Mouse (Mus musculus) kidney, adult 2 months (tissue): ENCODE measurements around the gene Tmtc2. TPM values are rescaled to one million over a fixed set of nuclear protein-coding genes. Genes with fewer than 3 reads are reported as not detected.
A peak's percentile ranks its signal among the peaks of the same experiment; 100 is the strongest.

Experiments
- DNase-seq: peaks from one replicate; pipeline ENCODE4 v3.0.0; 2021
- H3K27ac ChIP-seq: fragments of 200-500 bp; 2 replicates; pipeline ENCODE4 v1.5.1; 2012; ENCODE audit warnings: low read depth, low read length, control low read depth, inconsistent platforms; ENCODE audit not compliant: insufficient read depth
- H3K27me3 ChIP-seq: fragments of 200-500 bp; replicated peaks from 2 replicates; pipeline ENCODE4 v1.6.1; 2012; ENCODE audit warnings: mild to moderate bottlenecking, moderate library complexity, low read length, inconsistent platforms; ENCODE audit not compliant: control insufficient read depth, insufficient read depth
- H3K36me3 ChIP-seq: fragments of 200-500 bp; 2 replicates; pipeline ENCODE4 v1.6.1; 2012; ENCODE audit warnings: mild to moderate bottlenecking, moderate library complexity, low read length, inconsistent platforms; ENCODE audit not compliant: control insufficient read depth, insufficient read depth
- H3K4me1 ChIP-seq: fragments of 200-500 bp; 2 replicates; pipeline ENCODE4 v1.6.1; 2011; ENCODE audit warnings: low read length; ENCODE audit not compliant: control insufficient read depth, insufficient read depth
- H3K4me3 ChIP-seq: fragments of 200-500 bp; 2 replicates; pipeline ENCODE4 v1.5.1; 2011; ENCODE audit warnings: mild to moderate bottlenecking, low read depth, low read length, control low read depth; ENCODE audit not compliant: insufficient read depth
- CTCF ChIP-seq: fragments of 200-500 bp; conservative IDR thresholded peaks from 2 replicates; pipeline ENCODE4 v1.5.1; 2011; ENCODE audit warnings: low read depth, mild to moderate bottlenecking, control low read depth, low read length, moderate library complexity, mixed read lengths; ENCODE audit not compliant: insufficient read depth, insufficient read length
- POLR2A ChIP-seq: fragments of 200-500 bp; IDR thresholded peaks from one replicate; pipeline ENCODE4 v1.6.1; 2011; ENCODE audit warnings: low read depth, low read length, control low read depth
- WGBS: fragments of 180-500 bp; shearing (Covaris S2); methylation state at CpG from one replicate; pipeline ENCODE4 v1.1.7; 2018; 5-methylcytosine and 5-hydroxymethylcytosine counted together
- polyA plus RNA-seq: library from polyadenylated mRNA; depleted of rRNA; stranded (reverse); fragments of >200 nt; gene quantifications from 2 replicates; pipeline ENCODE4 v1.2.3, GENCODE M21; 2012

Tmtc2 gene
- polyA plus RNA-seq, 1 experiment, result 1.1 TPM

DNA sequence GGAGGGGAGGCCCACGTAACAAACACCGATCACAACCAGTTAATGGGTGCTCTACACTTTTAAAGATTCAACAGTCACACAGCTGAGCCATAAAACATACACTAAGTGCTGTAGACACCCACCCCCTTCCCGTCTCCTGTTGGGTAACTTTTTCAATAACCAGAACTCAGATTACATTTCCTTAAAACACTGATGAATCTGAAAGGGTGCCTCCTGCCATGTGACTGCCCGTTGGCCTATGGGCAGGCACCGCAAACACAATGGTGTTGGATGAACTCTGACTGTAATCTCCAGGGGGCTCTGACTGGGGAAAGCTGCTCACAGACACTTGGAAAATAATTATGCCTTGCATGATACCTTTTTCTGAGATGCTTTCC lies 64.4 kb downstream of the Tmtc2 start:
- H3K36me3 ChIP-seq, result no peaks in the 10 kb centered on the region
- 40% methylated on average over 5 of the region's 5 CpGs for WGBS
- H3K4me1 ChIP-seq, result no peaks in the 10 kb centered on the region
- no peak for TF ChIP-seq POLR2A
- TF ChIP-seq CTCF, result no peak
- no peak overlapping the region for H3K27ac ChIP-seq
- DNase-seq, result no peak
- H3K27me3 ChIP-seq, result no peaks in the 10 kb centered on the region
- H3K4me3 ChIP-seq, result no peak overlapping the region

DNA sequence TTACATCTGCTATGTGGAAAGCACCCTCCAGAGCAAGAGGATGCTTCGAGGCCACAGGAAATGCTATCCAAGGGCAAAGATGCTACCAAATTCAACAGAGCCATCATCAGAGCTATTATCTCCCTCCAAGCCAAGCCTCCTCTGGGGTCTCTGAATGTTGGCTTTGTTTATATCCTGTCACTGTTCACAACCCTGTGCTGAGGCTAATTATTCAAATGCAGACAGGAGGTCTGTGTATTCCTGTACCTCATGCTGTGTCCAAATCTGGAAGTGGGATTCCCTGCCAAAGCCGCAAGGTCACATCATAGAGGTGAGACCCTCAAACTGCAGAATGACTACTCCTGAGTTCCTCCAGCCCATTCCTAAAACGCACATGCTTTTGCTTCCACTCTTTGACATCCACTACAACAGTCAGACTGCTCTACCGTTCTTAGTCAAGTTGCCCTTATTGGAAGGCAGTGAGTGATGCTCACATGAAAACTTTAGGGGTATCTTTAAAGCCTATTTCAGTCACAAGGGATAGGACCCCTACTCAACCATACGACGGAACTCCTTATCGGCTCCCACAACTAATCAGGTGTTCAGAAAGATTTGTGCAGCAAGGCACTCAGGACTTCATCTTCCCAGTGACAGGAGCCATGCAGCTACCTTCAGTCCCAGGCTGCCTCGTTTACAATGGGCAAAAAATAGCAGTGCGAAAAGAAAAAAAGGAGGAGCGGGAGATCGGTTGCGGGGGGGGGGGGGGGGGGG lies 64.9 kb downstream of the Tmtc2 start:
- no peaks in the 10 kb centered on the region for H3K4me1 ChIP-seq
- no peak overlapping the region for H3K4me3 ChIP-seq
- 60% methylated on average over 12 of the region's 12 CpGs for WGBS
- no peak overlapping the region for H3K27ac ChIP-seq
- no peak for DNase-seq
- no peaks in the 10 kb centered on the region for H3K27me3 ChIP-seq
- no peak for TF ChIP-seq CTCF
- no peak for TF ChIP-seq POLR2A
- H3K36me3 ChIP-seq, result no peaks in the 10 kb centered on the region

DNA sequence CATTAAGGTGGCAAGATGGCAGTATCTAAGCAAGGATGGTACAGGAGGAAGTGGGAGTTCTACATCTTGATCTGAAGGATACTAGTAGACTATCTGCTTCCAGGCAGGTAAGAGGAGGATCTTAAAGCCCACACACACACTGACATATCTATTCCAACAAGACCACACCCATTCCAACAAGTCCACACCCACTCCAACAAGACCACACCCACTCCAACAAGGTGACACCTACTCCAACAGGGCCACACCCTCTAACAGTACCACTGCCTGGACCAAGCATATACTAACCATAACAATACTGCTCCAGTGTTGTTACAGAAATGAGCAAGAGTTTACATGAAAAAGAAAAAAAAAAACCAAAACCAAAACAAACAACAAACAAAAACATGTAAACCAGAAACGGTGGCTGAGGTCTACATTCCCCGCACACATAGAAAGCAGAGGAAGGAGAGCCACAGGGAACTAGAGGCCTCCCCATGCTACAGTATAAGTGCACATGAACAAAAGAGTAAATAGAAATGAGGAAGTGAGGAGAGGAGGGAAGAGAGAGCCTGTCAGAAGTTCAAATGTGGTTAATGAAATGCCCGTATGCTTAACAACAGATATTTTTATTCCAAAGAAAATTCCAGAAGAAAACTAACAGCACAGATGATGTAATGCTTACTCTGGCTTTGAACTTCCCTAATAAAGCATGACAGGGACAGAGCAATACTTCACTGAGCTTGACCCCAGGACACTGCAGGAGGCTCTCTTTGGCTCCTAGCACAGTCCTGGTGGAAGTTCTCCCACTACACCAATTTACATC lies 66.1 kb downstream of the Tmtc2 start:
- 67% methylated on average over 3 of the region's 3 CpGs for WGBS
- TF ChIP-seq POLR2A, result no peak
- TF ChIP-seq CTCF, result no peak
- no peak overlapping the region for H3K4me3 ChIP-seq
- H3K4me1 ChIP-seq, result no peaks in the 10 kb centered on the region
- H3K36me3 ChIP-seq, result no peaks in the 10 kb centered on the region
- no peaks in the 10 kb centered on the region for H3K27me3 ChIP-seq
- H3K27ac ChIP-seq, result no peak overlapping the region
- DNase-seq, result no peak

DNA sequence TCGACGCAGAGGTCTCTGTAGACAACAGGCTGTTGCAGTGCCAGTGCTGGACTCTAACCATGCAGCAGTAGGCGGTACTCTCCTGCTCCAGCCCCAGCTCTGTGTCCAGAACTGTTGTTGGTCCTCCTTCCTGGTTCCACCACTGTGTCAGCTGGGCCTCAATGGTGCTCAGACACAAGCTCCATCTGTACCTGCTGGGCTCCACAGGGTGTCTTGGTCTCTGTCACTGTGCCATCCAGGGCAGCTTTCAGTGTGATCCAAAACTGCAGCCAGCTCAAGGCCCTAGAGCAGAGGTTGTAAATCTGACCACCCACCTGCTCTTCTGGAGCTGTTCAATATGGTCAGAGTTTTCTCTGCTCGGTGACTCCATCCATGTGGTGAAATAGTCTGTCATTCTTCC lies 68.2 kb downstream of the Tmtc2 start:
- DNase-seq, result no peak
- H3K36me3 ChIP-seq, result no peaks in the 10 kb centered on the region
- H3K4me1 ChIP-seq, result no peaks in the 10 kb centered on the region
- TF ChIP-seq CTCF (no peak), POLR2A (no peak)
- H3K4me3 ChIP-seq, result no peak overlapping the region
- H3K27me3 ChIP-seq, result no peaks in the 10 kb centered on the region
- no peak overlapping the region for H3K27ac ChIP-seq
- 92% methylated on average over 4 of the region's 4 CpGs for WGBS

DNA sequence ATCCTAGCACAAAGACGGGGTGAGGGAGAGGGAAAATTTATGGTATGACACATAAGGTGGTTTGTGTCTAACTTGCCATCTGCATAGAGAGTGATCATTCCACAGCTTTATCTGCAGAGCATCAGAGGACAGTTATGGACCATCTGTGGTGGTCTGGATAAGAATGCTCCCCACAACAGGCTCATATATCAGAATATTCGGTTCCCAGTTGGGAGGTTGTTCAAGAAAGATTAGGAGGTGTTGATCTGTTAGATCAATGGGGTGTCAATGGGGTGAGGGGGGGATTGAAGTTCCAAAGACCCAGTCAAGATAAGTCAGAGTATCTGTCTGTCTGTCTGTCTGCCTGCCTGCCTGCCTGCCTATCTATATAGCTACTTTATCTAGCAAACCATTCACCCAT lies 69.8 kb downstream of the Tmtc2 start:
- 59% methylated on average over 2 of the region's 2 CpGs for WGBS
- Histone ChIP-seq H3K27me3 (no peaks in the 10 kb centered on the region), H3K4me1 (no peaks in the 10 kb centered on the region), H3K36me3 (no peaks in the 10 kb centered on the region), H3K4me3 (no peak overlapping the region), H3K27ac (no peak overlapping the region)
- TF ChIP-seq POLR2A (no peak), CTCF (no peak)
- no peak for DNase-seq

DNA sequence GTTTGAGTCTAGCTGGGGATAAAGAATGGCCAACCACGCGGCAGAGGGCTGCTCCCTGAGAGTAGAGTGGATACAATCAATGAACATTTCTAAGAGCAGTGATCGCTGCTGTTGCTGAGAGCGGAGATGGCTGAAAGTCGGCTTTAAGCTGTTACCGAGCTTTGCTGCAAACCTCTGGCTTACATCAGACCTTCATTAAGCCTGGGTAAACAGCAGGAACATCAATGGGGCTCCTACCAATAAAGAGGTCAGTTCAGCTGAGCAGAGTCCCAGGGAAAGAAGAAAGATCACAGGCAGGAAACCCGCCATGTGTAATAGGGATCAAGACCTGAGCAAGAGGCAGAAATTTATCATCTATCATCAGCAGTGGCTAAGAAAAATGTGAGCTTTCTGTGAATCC lies 72.5 kb downstream of the Tmtc2 start:
- Histone ChIP-seq H3K27ac (no peak overlapping the region), H3K4me1 (no peaks in the 10 kb centered on the region), H3K36me3 (no peaks in the 10 kb centered on the region), H3K4me3 (no peak overlapping the region), H3K27me3 (no peaks in the 10 kb centered on the region)
- no peak for DNase-seq
- WGBS, result 70% methylated on average over 7 of the region's 7 CpGs
- TF ChIP-seq POLR2A (no peak), CTCF (no peak)

DNA sequence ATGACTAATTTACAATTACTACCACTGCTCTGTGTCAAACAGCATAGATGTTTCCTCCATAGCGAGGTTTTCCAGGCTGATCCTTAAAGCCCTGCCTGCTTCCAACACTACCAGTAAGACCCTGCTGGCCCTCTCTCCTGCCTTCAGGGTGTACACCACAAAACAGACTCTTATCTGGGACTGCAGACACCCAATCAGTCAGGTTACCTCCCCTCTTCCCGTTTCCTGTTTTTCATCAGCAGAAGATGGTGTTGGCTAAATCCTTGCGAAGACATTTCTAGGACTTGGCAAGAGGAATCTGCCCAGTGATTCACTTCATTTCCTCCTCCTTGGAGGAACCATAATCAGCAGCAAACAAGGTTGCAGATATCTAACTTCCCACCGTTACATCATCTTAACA lies 73.8 kb downstream of the Tmtc2 start:
- no peak for TF ChIP-seq POLR2A
- TF ChIP-seq CTCF, result no peak
- no peaks in the 10 kb centered on the region for H3K27me3 ChIP-seq
- 65% methylated on average over 4 of the region's 4 CpGs for WGBS
- no peaks in the 10 kb centered on the region for H3K36me3 ChIP-seq
- H3K4me3 ChIP-seq, result no peak overlapping the region
- H3K4me1 ChIP-seq, result no peaks in the 10 kb centered on the region
- peak overlapping the region; percentile 10; the same call in 1 of the 2 replicates for H3K27ac ChIP-seq
- DNase-seq, result peak; percentile 61
